Mouse (Mus musculus): ENCODE measurements around the gene Efna2. TPM values are rescaled to one million over a fixed set of nuclear protein-coding genes. Genes with fewer than 3 reads are reported as not detected.
A peak's percentile ranks its signal among the peaks of the same experiment; 100 is the strongest.
"Not testable (repeated sequence)": the region's sequence is repeated elsewhere in the genome, so short reads cannot be mapped to it uniquely, and the experiment has no call there.

Gene Efna2
- polyA plus RNA-seq, 1 experiment from 2014 or later = 6.5 TPM

GRCm38 (mm10) chr10:80208841-80209371, 29.6 kb downstream of the Efna2 start:
- DNase-seq (ENCODE audit: low spot score) (no peak), ATAC-seq (ENCODE audit: low FRiP score, low TSS enrichment) (no peak)
- Histone ChIP-seq H3K4me3 (ENCODE audit: low read depth, low read length) (no peak overlapping the region), H3K9ac (ENCODE audit: low read length) (0 out of 2 replicates have a peak overlapping the region, but pooled peaks have one; percentile 3), H3K4me2 (replicated peaks; ENCODE audit: low read depth) (no peak overlapping the region), H3K27me3 (ENCODE audit: control insufficient read depth, insufficient read depth, low read length) (no peaks in the 10 kb centered on the region), H3K9me3 (ENCODE audit: control insufficient read depth, low read length) (no peaks in the 10 kb centered on the region), H3K36me3 (ENCODE audit: control insufficient read depth, insufficient read depth, low read length) (no peaks in the 10 kb centered on the region), H3K27ac (replicated peaks) (no peak overlapping the region), H3K4me1 (replicated peaks; ENCODE audit: control insufficient read depth, insufficient read depth) (no peaks in the 10 kb centered on the region)
- TF ChIP-seq EP300 (optimal IDR thresholded peaks at IDR 0.05) = no peak
- no peak for TF ChIP-seq CTCF (IDR thresholded peaks at IDR 0.05; ENCODE audit: low read depth)
- 17% methylated on average over 24 of the region's 24 CpGs for WGBS

- not testable (repeated sequence) for H3K9ac ChIP-seq (ENCODE audit: low read length); H3K4me1 ChIP-seq (replicated peaks; ENCODE audit: control insufficient read depth, insufficient read depth); H3K9me3 ChIP-seq (ENCODE audit: control insufficient read depth, low read length); H3K27me3 ChIP-seq (ENCODE audit: control insufficient read depth, insufficient read depth, low read length); H3K4me3 ChIP-seq (ENCODE audit: low read depth, low read length); H3K36me3 ChIP-seq (ENCODE audit: control insufficient read depth, insufficient read depth, low read length); H3K27ac ChIP-seq (replicated peaks); H3K4me2 ChIP-seq (replicated peaks; ENCODE audit: low read depth); DNase-seq (ENCODE audit: low spot score); ATAC-seq (ENCODE audit: low FRiP score, low TSS enrichment)
- 75% methylated on average over 7 of the region's 7 CpGs for WGBS
These were observed 32.3 kb downstream of the Efna2 start for GRCm38 (mm10) chr10:80211547-80212103.

GRCm38 (mm10) chr10:80215048-80215772, 35.9 kb downstream of the Efna2 start:
- ATAC-seq (ENCODE audit: low FRiP score, low TSS enrichment) = no peak
- Histone ChIP-seq H3K27ac (replicated peaks) (no peak overlapping the region), H3K9ac (ENCODE audit: low read length) (0 out of 2 replicates have a peak overlapping the region, but pooled peaks have one; percentile 14), H3K9me3 (ENCODE audit: control insufficient read depth, low read length) (no peaks in the 10 kb centered on the region), H3K27me3 (ENCODE audit: control insufficient read depth, insufficient read depth, low read length) (no peaks in the 10 kb centered on the region), H3K4me2 (replicated peaks; ENCODE audit: low read depth) (no peak overlapping the region), H3K4me3 (ENCODE audit: low read depth, low read length) (no peak overlapping the region), H3K36me3 (ENCODE audit: control insufficient read depth, insufficient read depth, low read length) (no peaks in the 10 kb centered on the region), H3K4me1 (replicated peaks; ENCODE audit: control insufficient read depth, insufficient read depth) (no peaks in the 10 kb centered on the region)
- WGBS = 26% methylated on average over 16 of the region's 16 CpGs
- DNase-seq (ENCODE audit: low spot score) = no peak
- TF ChIP-seq EP300 (optimal IDR thresholded peaks at IDR 0.05) = no peak

GRCm38 (mm10) chr10:80220676-80221075, 41.4 kb downstream of the Efna2 start:
- WGBS = 50% methylated on average over 6 of the region's 9 CpGs
- no peaks in the 10 kb centered on the region for H3K4me1 ChIP-seq (replicated peaks; ENCODE audit: control insufficient read depth, insufficient read depth)
- DNase-seq (ENCODE audit: low spot score) (no peak), ATAC-seq (ENCODE audit: low FRiP score, low TSS enrichment) (no peak)
- TF ChIP-seq CTCF (IDR thresholded peaks at IDR 0.05; ENCODE audit: low read depth) (no peak), EP300 (optimal IDR thresholded peaks at IDR 0.05) (no peak)
- no peak overlapping the region for H3K4me2 ChIP-seq (replicated peaks; ENCODE audit: low read depth)
- H3K9me3 ChIP-seq (ENCODE audit: control insufficient read depth, low read length) = no peaks in the 10 kb centered on the region
- H3K36me3 ChIP-seq (ENCODE audit: control insufficient read depth, insufficient read depth, low read length) = no peaks in the 10 kb centered on the region
- no peak overlapping the region for H3K9ac ChIP-seq (ENCODE audit: low read length)
- H3K27ac ChIP-seq (replicated peaks) = no peak overlapping the region
- H3K4me3 ChIP-seq (ENCODE audit: low read depth, low read length) = no peak overlapping the region
- H3K27me3 ChIP-seq (ENCODE audit: control insufficient read depth, insufficient read depth, low read length) = no peaks in the 10 kb centered on the region

GRCm38 (mm10) chr10:80223137-80223536, 43.9 kb downstream of the Efna2 start:
- H3K9me3 ChIP-seq (ENCODE audit: control insufficient read depth, low read length); H3K4me3 ChIP-seq (ENCODE audit: low read depth, low read length); H3K36me3 ChIP-seq (ENCODE audit: control insufficient read depth, insufficient read depth, low read length); H3K27ac ChIP-seq (replicated peaks); DNase-seq (ENCODE audit: low spot score); ATAC-seq (ENCODE audit: low FRiP score, low TSS enrichment); H3K27me3 ChIP-seq (ENCODE audit: control insufficient read depth, insufficient read depth, low read length); H3K4me1 ChIP-seq (replicated peaks; ENCODE audit: control insufficient read depth, insufficient read depth); H3K4me2 ChIP-seq (replicated peaks; ENCODE audit: low read depth); H3K9ac ChIP-seq (ENCODE audit: low read length): not testable (repeated sequence)
- 78% methylated on average over 2 of the region's 2 CpGs for WGBS

- peak overlapping the region; percentile 86 for H3K4me2 ChIP-seq (replicated peaks; ENCODE audit: low read depth)
- ATAC-seq (ENCODE audit: low FRiP score, low TSS enrichment) (no peak), DNase-seq (ENCODE audit: low spot score) (no peak)
- under 1% methylated on average over 14 of the region's 14 CpGs for WGBS
- peaks cover 10% of the 10 kb centered on the region for H3K36me3 ChIP-seq (ENCODE audit: control insufficient read depth, insufficient read depth, low read length)
- H3K9me3 ChIP-seq (ENCODE audit: control insufficient read depth, low read length) = no peaks in the 10 kb centered on the region
- no peak for TF ChIP-seq EP300 (optimal IDR thresholded peaks at IDR 0.05)
- no peak for TF ChIP-seq CTCF (IDR thresholded peaks at IDR 0.05; ENCODE audit: low read depth)
- H3K27me3 ChIP-seq (ENCODE audit: control insufficient read depth, insufficient read depth, low read length) = no peaks in the 10 kb centered on the region
- peak overlapping the region; percentile 57 for H3K9ac ChIP-seq (ENCODE audit: low read length)
- peak overlapping the region; percentile 78 for H3K4me3 ChIP-seq (ENCODE audit: low read depth, low read length)
- H3K27ac ChIP-seq (replicated peaks) = peak overlapping the region; percentile 89
- peaks cover 7% of the 10 kb centered on the region for H3K4me1 ChIP-seq (replicated peaks; ENCODE audit: control insufficient read depth, insufficient read depth)
These were observed 46.8 kb downstream of the Efna2 start for GRCm38 (mm10) chr10:80226071-80226415.

Measured in stomach, postnatal 0 days (tissue).